Mouse (Mus musculus): ENCODE data around the gene Ucn3. TPM values are rescaled to one million over a fixed set of nuclear protein-coding genes. Genes with fewer than 3 reads are reported as not detected.

The Ucn3 gene
- total and polyA plus RNA-seq, 2 experiments from 2014 or later = 0.29 TPM; not detected in 1

DNA sequence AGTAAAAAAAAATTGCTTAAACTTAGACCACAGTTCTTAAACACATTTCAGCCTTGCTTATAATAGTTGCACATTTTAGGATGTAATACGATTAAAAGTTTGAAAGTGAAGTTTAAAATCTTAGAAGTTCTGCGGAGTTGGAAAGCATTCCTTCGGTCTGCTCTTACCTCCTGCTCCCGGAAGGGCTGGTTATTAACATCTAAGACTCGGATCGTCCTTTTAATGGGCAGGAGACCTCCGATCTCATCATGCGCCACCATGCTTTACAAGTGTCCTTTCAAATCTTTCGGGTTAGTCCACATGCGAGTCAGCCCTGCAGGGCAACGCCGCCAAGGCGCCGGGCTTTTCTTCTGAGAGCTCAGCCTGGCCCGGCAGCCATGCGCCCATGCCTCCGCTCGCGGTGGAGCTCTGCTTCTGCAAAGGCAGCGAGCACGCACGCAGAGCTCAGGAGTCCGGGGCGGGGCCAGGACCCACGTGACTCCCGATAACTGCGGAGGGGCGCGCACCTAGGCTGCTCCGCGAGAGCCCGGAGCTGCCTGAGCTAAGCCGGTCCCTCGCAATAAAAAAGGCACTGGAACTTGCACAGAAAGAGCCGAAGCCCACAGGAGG is 51.9 kb downstream of the Ucn3 start:
- under 1% methylated on average over 35 of the region's 35 CpGs for WGBS
- peak; percentile 97 for ATAC-seq
- no peak for TF ChIP-seq CTCF (IDR thresholded peaks at IDR 0.05; ENCODE audit: low read depth)
- H3K9ac ChIP-seq (replicated peaks; ENCODE audit: low read length) = peak overlapping the region; percentile 49
- no peak overlapping the region for H3K27ac ChIP-seq
- DNase-seq (ENCODE audit: low spot score) = peak; percentile 86
- H3K27me3 ChIP-seq (ENCODE audit: insufficient read depth, low read length) = 0 out of 2 replicates have a peak, but pooled peaks cover 8% of the 10 kb centered on the region
- peak overlapping the region; percentile 68 for H3K4me2 ChIP-seq (ENCODE audit: low read depth, low read length)
- H3K4me1 ChIP-seq (ENCODE audit: insufficient read depth, low read length) = no peaks in the 10 kb centered on the region
- H3K4me3 ChIP-seq (ENCODE audit: low read length) = peak overlapping the region; percentile 47
- H3K9me3 ChIP-seq (ENCODE audit: low read length) = no peaks in the 10 kb centered on the region
- no peaks in the 10 kb centered on the region; the same call in 1 of the 2 replicates for H3K36me3 ChIP-seq (ENCODE audit: insufficient read depth, low read length)

DNA sequence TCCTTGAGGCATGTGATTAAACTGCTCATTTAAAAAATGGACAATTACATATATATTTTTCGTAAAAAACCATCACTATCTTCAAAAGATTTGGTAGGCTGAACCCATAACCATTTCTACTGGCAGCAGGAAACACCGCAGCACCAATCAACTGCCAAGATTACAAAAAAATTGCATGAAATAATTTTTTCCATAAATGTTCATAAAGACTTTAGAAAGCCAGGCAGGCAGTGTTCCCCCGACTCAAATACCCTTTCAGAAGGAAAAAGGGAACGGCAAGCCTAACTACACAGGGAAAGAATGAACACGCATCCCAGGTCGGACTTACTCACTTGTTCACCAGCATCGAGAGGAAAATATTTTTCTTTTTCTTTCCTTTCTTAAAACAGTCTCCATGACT is 52.5 kb downstream of the Ucn3 start:
- DNase-seq (ENCODE audit: low spot score) (no peak), ATAC-seq (no peak)
- Histone ChIP-seq H3K27me3 (ENCODE audit: insufficient read depth, low read length) (0 out of 2 replicates have a peak, but pooled peaks cover 8% of the 10 kb centered on the region), H3K4me1 (ENCODE audit: insufficient read depth, low read length) (no peaks in the 10 kb centered on the region), H3K4me2 (ENCODE audit: low read depth, low read length) (peak overlapping the region; percentile 68), H3K4me3 (ENCODE audit: low read length) (peak overlapping the region; percentile 47), H3K9me3 (ENCODE audit: low read length) (no peaks in the 10 kb centered on the region), H3K36me3 (ENCODE audit: insufficient read depth, low read length) (peaks cover 5% of the 10 kb centered on the region; the same call in 1 of the 2 replicates), H3K27ac (no peak overlapping the region), H3K9ac (replicated peaks; ENCODE audit: low read length) (no peak overlapping the region; the same call in 1 of the 2 replicates)
- TF ChIP-seq CTCF (IDR thresholded peaks at IDR 0.05; ENCODE audit: low read depth) = no peak
- WGBS = 24% methylated on average over 7 of the region's 7 CpGs

DNA sequence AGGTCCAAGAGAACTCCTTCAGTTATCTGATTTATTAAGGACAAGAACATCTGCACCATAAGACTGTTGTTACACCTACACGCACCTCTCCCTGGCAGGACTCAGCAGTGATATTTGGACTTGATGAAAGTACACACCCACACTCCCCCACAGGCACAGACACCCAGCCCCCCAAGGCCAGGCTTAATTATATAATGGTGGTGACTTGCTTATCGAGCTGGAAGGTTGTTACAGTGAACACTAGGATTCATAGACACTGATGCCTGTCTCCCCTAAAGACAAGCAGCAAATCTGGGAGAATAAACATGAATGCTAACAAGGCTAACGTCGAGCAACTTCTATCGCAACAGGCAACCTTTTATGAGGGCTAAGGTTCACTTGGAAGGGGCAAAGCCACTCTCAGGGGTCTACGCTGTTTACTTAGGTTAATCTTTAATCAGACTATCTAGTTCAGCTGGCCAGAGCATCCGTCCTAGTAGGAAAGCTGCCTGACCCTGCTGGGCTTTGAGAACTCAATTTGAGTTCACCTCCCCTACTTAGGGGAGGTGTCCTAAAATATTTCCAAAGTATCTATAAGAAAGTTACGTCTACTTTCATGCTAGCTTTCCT is 53.6 kb downstream of the Ucn3 start:
- Histone ChIP-seq H3K27ac (no peak overlapping the region), H3K27me3 (ENCODE audit: insufficient read depth, low read length) (0 out of 2 replicates have a peak, but pooled peaks cover 8% of the 10 kb centered on the region), H3K9me3 (ENCODE audit: low read length) (no peaks in the 10 kb centered on the region), H3K4me3 (ENCODE audit: low read length) (no peak overlapping the region), H3K4me2 (ENCODE audit: low read depth, low read length) (0 out of 2 replicates have a peak overlapping the region, but pooled peaks have one; percentile 68), H3K9ac (replicated peaks; ENCODE audit: low read length) (no peak overlapping the region), H3K36me3 (ENCODE audit: insufficient read depth, low read length) (peaks cover 11% of the 10 kb centered on the region; the same call in 1 of the 2 replicates), H3K4me1 (ENCODE audit: insufficient read depth, low read length) (no peaks in the 10 kb centered on the region)
- ATAC-seq (no peak), DNase-seq (ENCODE audit: low spot score) (no peak)
- no peak for TF ChIP-seq CTCF (IDR thresholded peaks at IDR 0.05; ENCODE audit: low read depth)
- WGBS = 62% methylated on average over 8 of the region's 8 CpGs

Small RNAs within 50 kb of the gene (microRNA-seq; reads per million reads assigned to microRNA genes)
- 0 reads per million in 2 experiments for gene Gm22460

Other genes with a start within 250 kb of the Ucn3 start
- not detected in 2 replicates for gene Calml3, start 141.0 kb downstream of the Ucn3 start, total RNA-seq (2014; rRNA removed)
- not detected in 2 replicates for gene Calml3, start 141.0 kb downstream of the Ucn3 start, polyA plus RNA-seq (2015; fragmentation: Nextera tagmentation; extraction: Ambion mirVana)
- gene Calm4, start 107.6 kb downstream of the Ucn3 start, total RNA-seq (2014; rRNA removed) = not detected in 2 replicates
- gene Calm4, start 107.6 kb downstream of the Ucn3 start, polyA plus RNA-seq (2015; fragmentation: Nextera tagmentation; extraction: Ambion mirVana) = 0.16 TPM in 1 of 2 replicates, not detected in the other
- gene Calm5, start 91.2 kb downstream of the Ucn3 start, total RNA-seq (2014; rRNA removed) = not detected in 2 replicates
- gene Calm5, start 91.2 kb downstream of the Ucn3 start, polyA plus RNA-seq (2015; fragmentation: Nextera tagmentation; extraction: Ambion mirVana) = not detected in 2 replicates
- gene Net1, start 27.1 kb downstream of the Ucn3 start, total RNA-seq (2014; rRNA removed) = 11.7 and 12.1 TPM in 2 replicates
- 12.7 and 12.8 TPM in 2 replicates for gene Net1, start 27.1 kb downstream of the Ucn3 start, polyA plus RNA-seq (2015; fragmentation: Nextera tagmentation; extraction: Ambion mirVana)
- not detected in 2 replicates for gene Tubal3, start 27.1 kb downstream of the Ucn3 start, total RNA-seq (2014; rRNA removed)
- gene Tubal3, start 27.1 kb downstream of the Ucn3 start, polyA plus RNA-seq (2015; fragmentation: Nextera tagmentation; extraction: Ambion mirVana) = not detected in 2 replicates
- gene Akr1c14, start 103.7 kb upstream of the Ucn3 start, total RNA-seq (2014; rRNA removed) = 0.93 and 1.7 TPM in 2 replicates
- 0.83 and 1.4 TPM in 2 replicates for gene Akr1c14, start 103.7 kb upstream of the Ucn3 start, polyA plus RNA-seq (2015; fragmentation: Nextera tagmentation; extraction: Ambion mirVana)
- not detected in 2 replicates for gene Akr1c18, start 205.3 kb upstream of the Ucn3 start, total RNA-seq (2014; rRNA removed)
- gene Akr1c18, start 205.3 kb upstream of the Ucn3 start, polyA plus RNA-seq (2015; fragmentation: Nextera tagmentation; extraction: Ambion mirVana) = 0.15 TPM in 1 of 2 replicates, not detected in the other
- 0.10 and 4.6 TPM in 2 replicates for gene Akr1c13, start 245.8 kb upstream of the Ucn3 start, total RNA-seq (2014; rRNA removed)
- 3.5 and 4.2 TPM in 2 replicates for gene Akr1c13, start 245.8 kb upstream of the Ucn3 start, polyA plus RNA-seq (2015; fragmentation: Nextera tagmentation; extraction: Ambion mirVana)